Mouse (Mus musculus): Measurements from ENCODE around the gene Fancc. TPM values are rescaled to one million over a fixed set of nuclear protein-coding genes. Genes with fewer than 3 reads are reported as not detected.
"Not testable (repeated sequence)": the region's sequence is repeated elsewhere in the genome, so short reads cannot be mapped to it uniquely, and the experiment has no call there.

The Fancc gene
- total RNA-seq, 2 experiments from 2014 or later: 3.5 to 6.7 TPM

- DNase-seq: peak in 1 of 2 experiments; percentile 45
- intact Hi-C loops (cut with DNase I): no loop called here
Observed at GRCm38 (mm10) chr13:63323286-63324075, 173.6 kb downstream of the Fancc start.

- intact Hi-C loops (cut with DNase I): no loop called here
- no peak for DNase-seq
Observed at GRCm38 (mm10) chr13:63322756-63323155, 174.3 kb downstream of the Fancc start.

- DNase-seq: no peak
- intact Hi-C loops (cut with DNase I): no loop called here
Observed at GRCm38 (mm10) chr13:63321689-63322088, 175.4 kb downstream of the Fancc start.

- no peak for DNase-seq
- intact Hi-C loops (cut with DNase I): no loop called here
Observed at GRCm38 (mm10) chr13:63319814-63320213, 177.3 kb downstream of the Fancc start.

- intact Hi-C loops (cut with DNase I): no loop called here
- DNase-seq: no peak
Observed at GRCm38 (mm10) chr13:63317681-63318104, 179.4 kb downstream of the Fancc start.

- DNase-seq: no peak
- intact Hi-C loops (cut with DNase I): no loop called here
Observed at GRCm38 (mm10) chr13:63316407-63316806, 180.7 kb downstream of the Fancc start.

- no peak for DNase-seq
- intact Hi-C loops (cut with DNase I): no loop called here
Observed at GRCm38 (mm10) chr13:63315777-63316176, 181.3 kb downstream of the Fancc start.

GRCm38 (mm10) chr13:63315111-63315510 lies 182.0 kb downstream of the Fancc start:
- intact Hi-C loops (cut with DNase I); DNase-seq: not testable (repeated sequence)

GRCm38 (mm10) chr13:63314608-63314920 lies 182.5 kb downstream of the Fancc start:
- intact Hi-C loops (cut with DNase I): no loop called here
- DNase-seq: no peak

GRCm38 (mm10) chr13:63313748-63314607 lies 183.1 kb downstream of the Fancc start:
- no peak for DNase-seq
- intact Hi-C loops (cut with DNase I): no loop called here

- intact Hi-C loops (cut with DNase I): no loop called here
- DNase-seq: no peak
Observed at GRCm38 (mm10) chr13:63313247-63313646, 183.8 kb downstream of the Fancc start.

GRCm38 (mm10) chr13:63311156-63311555 lies 185.9 kb downstream of the Fancc start:
- no peak for DNase-seq
- intact Hi-C loops (cut with DNase I): no loop called here

- intact Hi-C loops (cut with DNase I): no loop called here
- no peak for DNase-seq
Observed at GRCm38 (mm10) chr13:63309563-63309962, 187.5 kb downstream of the Fancc start.

- intact Hi-C loops (cut with DNase I): no loop called here
- no peak for DNase-seq
Observed at GRCm38 (mm10) chr13:63306768-63307167, 190.3 kb downstream of the Fancc start.

- intact Hi-C loops (cut with DNase I): no loop called here
- DNase-seq: peak in 1 of 2 experiments; percentile 40
Observed at GRCm38 (mm10) chr13:63305160-63306011, 191.7 kb downstream of the Fancc start.

- intact Hi-C loops (cut with DNase I): no loop called here
- no peak for DNase-seq
Observed at GRCm38 (mm10) chr13:63304799-63305159, 192.3 kb downstream of the Fancc start.

- peak in 1 of 2 experiments; percentile 56 for DNase-seq
- intact Hi-C loops (cut with DNase I): no loop called here
Observed at GRCm38 (mm10) chr13:63304124-63304792, 192.8 kb downstream of the Fancc start.

- no peak for DNase-seq
Observed at GRCm38 (mm10) chr13:63302381-63302780, 194.7 kb downstream of the Fancc start.

GRCm38 (mm10) chr13:63301764-63302209 lies 195.3 kb downstream of the Fancc start:
- intact Hi-C loops (cut with DNase I): no loop called here
- no peak for DNase-seq

More at GRCm38 (mm10) chr13:63302381-63302780, 194.7 kb downstream of the Fancc start:
- intact Hi-C loops (cut with DNase I): no loop called here

GRCm38 (mm10) chr13:63300929-63301328 lies 196.1 kb downstream of the Fancc start:
- no peak for DNase-seq
- intact Hi-C loops (cut with DNase I): no loop called here
